Mouse (Mus musculus): ENCODE measurements around the gene Lrch1.

DNA sequence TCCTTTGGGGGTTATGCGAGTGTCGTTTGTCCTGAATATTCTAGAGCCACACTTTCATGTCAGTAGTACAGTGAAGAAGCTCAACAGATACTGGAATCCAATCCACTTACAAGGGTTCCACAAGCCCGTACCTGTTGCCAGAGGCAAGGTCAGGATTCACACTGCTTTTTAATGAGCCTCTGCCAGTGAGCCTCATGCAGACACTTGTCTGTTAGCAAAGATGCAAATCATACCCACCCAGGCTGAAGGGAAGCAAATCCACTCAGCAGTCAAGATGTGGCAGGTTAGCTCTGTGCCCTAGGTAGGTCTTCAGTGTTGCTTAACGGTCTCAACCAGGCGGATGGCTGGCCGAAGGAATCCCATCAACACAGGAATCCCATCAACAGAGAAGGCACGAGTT, 62.8 kb downstream of the Lrch1 start:
- TF ChIP-seq ZC3H11A (IDR thresholded peaks at IDR 0.05; ENCODE audit: borderline replicate concordance, low read depth, low read length) (no peak), MAFK (IDR thresholded peaks at IDR 0.05; ENCODE audit: insufficient read depth, low read depth, low read length) (no peak), ZNF384 (IDR thresholded peaks at IDR 0.05; ENCODE audit: low read depth, low read length) (no peak), HCFC1 (IDR thresholded peaks at IDR 0.05; ENCODE audit: borderline replicate concordance, insufficient read depth, low read length) (no peak), CHD2 (IDR thresholded peaks at IDR 0.05; ENCODE audit: low read depth, low read length) (no peak)

Measured in ES-E14 (cell line).